Mouse (Mus musculus) cortical plate, adult 2 months (tissue): ENCODE data around the gene Ankrd23.

Source experiments
- CTCF ChIP-seq: fragments of 200-500 bp; IDR thresholded peaks from 2 replicates; pipeline ENCODE4 v1.5.1; 2011; ENCODE audit warnings: mild to moderate bottlenecking, control low read depth, low read length; ENCODE audit not compliant: insufficient read depth; ENCODE audit errors: extremely low read depth
- POLR2A ChIP-seq: fragments of 200-500 bp; IDR thresholded peaks from 2 replicates; pipeline ENCODE4 v1.6.1; 2011; ENCODE audit warnings: mild to moderate bottlenecking, low read length, control low read depth; ENCODE audit not compliant: insufficient read depth; ENCODE audit errors: extremely low read depth

- TF ChIP-seq POLR2A: no peak
- no peak for TF ChIP-seq CTCF
Observed at GRCm38 (mm10) chr1:36571627-36572026, 34.9 kb upstream of the Ankrd23 start.
